Mouse (Mus musculus) lung, adult 2 months (tissue): Measurements from ENCODE around the gene Vps13d. TPM values are rescaled to one million over a fixed set of nuclear protein-coding genes. Genes with fewer than 3 reads are reported as not detected.

Experiments used
- DNase-seq: peaks from one replicate; pipeline ENCODE4 v3.0.0; 2022
- H3K4me1 ChIP-seq: fragments of 200-500 bp; 2 replicates; pipeline ENCODE4 v1.6.1; 2011; ENCODE audit warnings: low read length; ENCODE audit not compliant: control insufficient read depth, insufficient read depth
- H3K4me3 ChIP-seq: fragments of 200-500 bp; replicated peaks from 2 replicates; pipeline ENCODE3; 2011; ENCODE audit warnings: low read depth, mild to moderate bottlenecking, control low read depth, low read length; ENCODE audit errors: extremely low read depth
- CTCF ChIP-seq: fragments of 200-500 bp; IDR thresholded peaks from 2 replicates; pipeline ENCODE4 v1.5.1; 2011; ENCODE audit warnings: mild to moderate bottlenecking, low read length, control low read depth; ENCODE audit not compliant: insufficient read depth
- POLR2A ChIP-seq: fragments of 200-500 bp; IDR thresholded peaks from 2 replicates; pipeline ENCODE4 v1.6.1; 2011; ENCODE audit warnings: low read depth, mild to moderate bottlenecking, control low read depth, low read length, borderline replicate concordance; ENCODE audit errors: extremely low read depth
- WGBS: fragments of 180-500 bp; shearing (Covaris S2); methylation state at CpG from one replicate; pipeline ENCODE4 v1.1.7; 2018; 5-methylcytosine and 5-hydroxymethylcytosine counted together
- polyA plus RNA-seq: library from polyadenylated mRNA; depleted of rRNA; stranded (reverse); fragments of >200 nt; gene quantifications from 2 replicates; pipeline ENCODE4 v1.2.3, GENCODE M21; 2012

Gene Vps13d
- polyA plus RNA-seq, 1 experiment = 15.7 TPM

- DNase-seq = peak; percentile 33
- H3K4me3 ChIP-seq = no peak overlapping the region
- TF ChIP-seq POLR2A = no peak
- no peak for TF ChIP-seq CTCF
- 71% methylated on average over 5 of the region's 5 CpGs for WGBS
- peaks cover 14% of the 10 kb centered on the region for H3K4me1 ChIP-seq
Observed at GRCm38 (mm10) chr4:145229524-145230163, 34.8 kb upstream of the Vps13d start.

- no peak for TF ChIP-seq CTCF
- TF ChIP-seq POLR2A = no peak
- DNase-seq = no peak
- H3K4me3 ChIP-seq = no peak overlapping the region
Observed at GRCm38 (mm10) chr4:145229051-145229450, 34.2 kb upstream of the Vps13d start.

GRCm38 (mm10) chr4:145224613-145225012 lies 29.8 kb upstream of the Vps13d start:
- WGBS = 84% methylated on average over 4 of the region's 4 CpGs
- TF ChIP-seq CTCF (no peak), POLR2A (no peak)
- H3K4me3 ChIP-seq = no peak overlapping the region
- H3K4me1 ChIP-seq = peaks cover 6% of the 10 kb centered on the region
- DNase-seq = no peak

More at GRCm38 (mm10) chr4:145229051-145229450, 34.2 kb upstream of the Vps13d start:
- WGBS = 82% methylated on average over 6 of the region's 6 CpGs
- H3K4me1 ChIP-seq = peaks cover 14% of the 10 kb centered on the region

GRCm38 (mm10) chr4:145222064-145222463 lies 27.3 kb upstream of the Vps13d start:
- Histone ChIP-seq H3K4me1 (no peaks in the 10 kb centered on the region), H3K4me3 (no peak overlapping the region)
- no peak for DNase-seq
- 74% methylated on average over 8 of the region's 8 CpGs for WGBS
- no peak for TF ChIP-seq POLR2A
- TF ChIP-seq CTCF = no peak

- WGBS = 64% methylated on average over 2 of the region's 2 CpGs
Observed at GRCm38 (mm10) chr4:145221379-145221778, 26.6 kb upstream of the Vps13d start.

GRCm38 (mm10) chr4:145220001-145220400 lies 25.2 kb upstream of the Vps13d start:
- WGBS = 83% methylated on average over 1 of the region's 1 CpGs
- TF ChIP-seq POLR2A = no peak
- no peak for TF ChIP-seq CTCF
- Histone ChIP-seq H3K4me1 (no peaks in the 10 kb centered on the region), H3K4me3 (no peak overlapping the region)
- DNase-seq = no peak

More at GRCm38 (mm10) chr4:145221379-145221778, 26.6 kb upstream of the Vps13d start:
- H3K4me3 ChIP-seq = no peak overlapping the region
- DNase-seq = no peak
- no peaks in the 10 kb centered on the region for H3K4me1 ChIP-seq
- TF ChIP-seq POLR2A (no peak), CTCF (no peak)

GRCm38 (mm10) chr4:145219240-145219985 lies 24.6 kb upstream of the Vps13d start:
- 57% methylated on average over 15 of the region's 15 CpGs for WGBS
- Histone ChIP-seq H3K4me1 (no peaks in the 10 kb centered on the region), H3K4me3 (no peak overlapping the region)
- TF ChIP-seq CTCF = peak; percentile 43; the same call in 1 of the 2 replicates
- TF ChIP-seq POLR2A = no peak
- DNase-seq = peak; percentile 60

GRCm38 (mm10) chr4:145217837-145218236 lies 23.0 kb upstream of the Vps13d start:
- WGBS = 70% methylated on average over 5 of the region's 5 CpGs
- TF ChIP-seq POLR2A = no peak
- TF ChIP-seq CTCF = no peak
- H3K4me3 ChIP-seq = no peak overlapping the region

GRCm38 (mm10) chr4:145217046-145217445 lies 22.2 kb upstream of the Vps13d start:
- Histone ChIP-seq H3K4me1 (no peaks in the 10 kb centered on the region), H3K4me3 (no peak overlapping the region)
- 79% methylated on average over 6 of the region's 6 CpGs for WGBS
- TF ChIP-seq CTCF (no peak), POLR2A (no peak)
- DNase-seq = no peak

More at GRCm38 (mm10) chr4:145217837-145218236, 23.0 kb upstream of the Vps13d start:
- DNase-seq = no peak
- no peaks in the 10 kb centered on the region for H3K4me1 ChIP-seq
